Mouse (Mus musculus): ENCODE results near the gene Ank2. TPM values are rescaled to one million over a fixed set of nuclear protein-coding genes. Genes with fewer than 3 reads are reported as not detected.

The Ank2 gene
- total and polyA plus RNA-seq, 2 experiments from 2014 or later: 195 to 497 TPM

GRCm38 (mm10) chr3:127429866-127430265 lies 69.3 kb downstream of the Ank2 start:
- WGBS: 40% methylated on average over 13 of the region's 13 CpGs
- no peak overlapping the region for H3K4me3 ChIP-seq (ENCODE audit: low read length)
- DNase-seq (ENCODE audit: low spot score) (peak; percentile 25), ATAC-seq (no peak)
- no peak for TF ChIP-seq CTCF (IDR thresholded peaks at IDR 0.05; ENCODE audit: low read depth)
- H3K4me2 ChIP-seq (ENCODE audit: low read depth, low read length): no peak overlapping the region
- no peak overlapping the region for H3K27ac ChIP-seq
- no peaks in the 10 kb centered on the region for H3K36me3 ChIP-seq (ENCODE audit: insufficient read depth, low read length)
- H3K27me3 ChIP-seq (ENCODE audit: insufficient read depth, low read length): no peaks in the 10 kb centered on the region
- no peaks in the 10 kb centered on the region for H3K9me3 ChIP-seq (ENCODE audit: low read length)
- no peaks in the 10 kb centered on the region for H3K4me1 ChIP-seq (ENCODE audit: insufficient read depth, low read length)
- H3K9ac ChIP-seq (replicated peaks; ENCODE audit: low read length): no peak overlapping the region

- H3K4me2 ChIP-seq (ENCODE audit: low read depth, low read length): no peak overlapping the region
- ATAC-seq: no peak
- DNase-seq (ENCODE audit: low spot score): peak; percentile 25
- no peak overlapping the region for H3K27ac ChIP-seq
- no peak overlapping the region for H3K9ac ChIP-seq (replicated peaks; ENCODE audit: low read length)
- no peaks in the 10 kb centered on the region for H3K4me1 ChIP-seq (ENCODE audit: insufficient read depth, low read length)
- H3K4me3 ChIP-seq (ENCODE audit: low read length): no peak overlapping the region
- H3K27me3 ChIP-seq (ENCODE audit: insufficient read depth, low read length): no peaks in the 10 kb centered on the region
- 96% methylated on average over 3 of the region's 3 CpGs for WGBS
- H3K9me3 ChIP-seq (ENCODE audit: low read length): no peaks in the 10 kb centered on the region
- H3K36me3 ChIP-seq (ENCODE audit: insufficient read depth, low read length): no peaks in the 10 kb centered on the region
- TF ChIP-seq CTCF (IDR thresholded peaks at IDR 0.05; ENCODE audit: low read depth): peak; percentile 58
Measured at GRCm38 (mm10) chr3:127428527-127428926, 70.6 kb downstream of the Ank2 start.

- Histone ChIP-seq H3K4me1 (ENCODE audit: insufficient read depth, low read length) (no peaks in the 10 kb centered on the region), H3K4me2 (ENCODE audit: low read depth, low read length) (no peak overlapping the region), H3K9me3 (ENCODE audit: low read length) (no peaks in the 10 kb centered on the region), H3K4me3 (ENCODE audit: low read length) (no peak overlapping the region), H3K36me3 (ENCODE audit: insufficient read depth, low read length) (no peaks in the 10 kb centered on the region), H3K27me3 (ENCODE audit: insufficient read depth, low read length) (no peaks in the 10 kb centered on the region), H3K9ac (replicated peaks; ENCODE audit: low read length) (no peak overlapping the region), H3K27ac (no peak overlapping the region)
- no peak for DNase-seq (ENCODE audit: low spot score)
- ATAC-seq: no peak
- no peak for TF ChIP-seq CTCF (IDR thresholded peaks at IDR 0.05; ENCODE audit: low read depth)
- 79% methylated on average over 4 of the region's 4 CpGs for WGBS
Measured at GRCm38 (mm10) chr3:127416950-127417349, 82.2 kb downstream of the Ank2 start.

GRCm38 (mm10) chr3:127414438-127414837 lies 84.7 kb downstream of the Ank2 start:
- WGBS: 52% methylated on average over 1 of the region's 1 CpGs
- no peak overlapping the region for H3K4me3 ChIP-seq (ENCODE audit: low read length)

GRCm38 (mm10) chr3:127408684-127409550 lies 90.2 kb downstream of the Ank2 start:
- Histone ChIP-seq H3K4me3 (ENCODE audit: low read length) (peak overlapping the region; percentile 60), H3K9me3 (ENCODE audit: low read length) (no peaks in the 10 kb centered on the region), H3K9ac (replicated peaks; ENCODE audit: low read length) (peak overlapping the region; percentile 59), H3K27me3 (ENCODE audit: insufficient read depth, low read length) (no peaks in the 10 kb centered on the region), H3K36me3 (ENCODE audit: insufficient read depth, low read length) (no peaks in the 10 kb centered on the region), H3K4me2 (ENCODE audit: low read depth, low read length) (peak overlapping the region; percentile 61), H3K27ac (peak overlapping the region; percentile 81), H3K4me1 (ENCODE audit: insufficient read depth, low read length) (peaks cover 5% of the 10 kb centered on the region; the same call in 1 of the 2 replicates)
- ATAC-seq: peak; percentile 99
- WGBS: 14% methylated on average over 23 of the region's 23 CpGs
- TF ChIP-seq CTCF (IDR thresholded peaks at IDR 0.05; ENCODE audit: low read depth): no peak
- DNase-seq (ENCODE audit: low spot score): peak; percentile 91

More at GRCm38 (mm10) chr3:127414438-127414837, 84.7 kb downstream of the Ank2 start:
- no peak for DNase-seq (ENCODE audit: low spot score)
- no peaks in the 10 kb centered on the region for H3K27me3 ChIP-seq (ENCODE audit: insufficient read depth, low read length)
- no peaks in the 10 kb centered on the region for H3K9me3 ChIP-seq (ENCODE audit: low read length)
- H3K9ac ChIP-seq (replicated peaks; ENCODE audit: low read length): no peak overlapping the region
- no peak overlapping the region for H3K27ac ChIP-seq
- no peak for ATAC-seq
- TF ChIP-seq CTCF (IDR thresholded peaks at IDR 0.05; ENCODE audit: low read depth): no peak
- no peak overlapping the region for H3K4me2 ChIP-seq (ENCODE audit: low read depth, low read length)
- H3K36me3 ChIP-seq (ENCODE audit: insufficient read depth, low read length): no peaks in the 10 kb centered on the region
- 0 out of 2 replicates have a peak, but pooled peaks cover under 1% of the 10 kb centered on the region for H3K4me1 ChIP-seq (ENCODE audit: insufficient read depth, low read length)

GRCm38 (mm10) chr3:127407868-127408574 lies 91.1 kb downstream of the Ank2 start:
- Histone ChIP-seq H3K36me3 (ENCODE audit: insufficient read depth, low read length) (no peaks in the 10 kb centered on the region), H3K4me1 (ENCODE audit: insufficient read depth, low read length) (peaks cover 5% of the 10 kb centered on the region; the same call in 1 of the 2 replicates), H3K4me3 (ENCODE audit: low read length) (peak overlapping the region; percentile 60), H3K9me3 (ENCODE audit: low read length) (no peaks in the 10 kb centered on the region), H3K4me2 (ENCODE audit: low read depth, low read length) (peak overlapping the region; percentile 61), H3K27me3 (ENCODE audit: insufficient read depth, low read length) (no peaks in the 10 kb centered on the region), H3K27ac (peak overlapping the region; percentile 81), H3K9ac (replicated peaks; ENCODE audit: low read length) (peak overlapping the region; percentile 59)
- ATAC-seq (no peak), DNase-seq (ENCODE audit: low spot score) (peak; percentile 33)
- 6% methylated on average over 9 of the region's 9 CpGs for WGBS
- TF ChIP-seq CTCF (IDR thresholded peaks at IDR 0.05; ENCODE audit: low read depth): no peak
